Mouse (Mus musculus) neutrophil, adult 83 days (primary cell): ENCODE data around the gene Aqp5. TPM values are rescaled to one million over a fixed set of nuclear protein-coding genes. Genes with fewer than 3 reads are reported as not detected.

Experiments
- total RNA-seq, 2 experiments: library from RNA; stranded (reverse); gene quantifications; one replicate each; pipeline ENCODE4 v1.2.4; 2023

Aqp5 gene
- total RNA-seq: not detected

DNA sequence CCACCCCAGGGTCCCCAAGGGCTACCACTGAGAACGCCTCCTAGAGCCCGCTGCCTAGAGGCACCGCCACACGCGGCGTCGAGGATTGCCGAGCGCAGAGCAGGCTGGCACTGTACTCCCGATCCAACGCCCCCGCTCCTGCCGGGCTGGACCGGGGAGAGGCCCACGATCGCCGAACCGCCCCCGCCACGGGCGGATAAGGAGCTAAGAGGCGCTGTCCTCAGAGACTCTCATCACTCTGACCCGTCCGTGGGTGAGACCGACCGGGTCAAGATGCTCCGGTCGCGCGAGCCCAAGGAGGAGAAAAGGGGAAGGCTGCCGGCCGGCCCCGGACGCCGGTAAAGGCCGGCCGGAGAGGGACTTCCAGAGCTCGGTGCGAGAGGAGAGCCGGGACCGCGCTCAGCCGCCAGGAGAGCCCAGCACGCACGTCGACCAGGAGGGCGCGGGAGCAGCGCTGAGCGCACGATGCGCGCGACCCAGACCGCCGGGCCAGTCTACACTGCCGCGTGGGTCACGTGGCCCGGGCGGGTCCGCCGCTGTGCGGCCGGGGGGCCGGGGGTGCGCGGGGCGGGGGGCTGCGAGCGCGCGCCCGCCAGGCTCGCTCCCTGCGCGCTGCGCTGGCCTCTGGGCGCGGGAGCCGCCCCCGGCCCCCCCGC is at the start of gene Aqp5:
Aqp5 (plus strand) TSS at position 354 of the 656 bp plus-strand sequence.

DNA sequence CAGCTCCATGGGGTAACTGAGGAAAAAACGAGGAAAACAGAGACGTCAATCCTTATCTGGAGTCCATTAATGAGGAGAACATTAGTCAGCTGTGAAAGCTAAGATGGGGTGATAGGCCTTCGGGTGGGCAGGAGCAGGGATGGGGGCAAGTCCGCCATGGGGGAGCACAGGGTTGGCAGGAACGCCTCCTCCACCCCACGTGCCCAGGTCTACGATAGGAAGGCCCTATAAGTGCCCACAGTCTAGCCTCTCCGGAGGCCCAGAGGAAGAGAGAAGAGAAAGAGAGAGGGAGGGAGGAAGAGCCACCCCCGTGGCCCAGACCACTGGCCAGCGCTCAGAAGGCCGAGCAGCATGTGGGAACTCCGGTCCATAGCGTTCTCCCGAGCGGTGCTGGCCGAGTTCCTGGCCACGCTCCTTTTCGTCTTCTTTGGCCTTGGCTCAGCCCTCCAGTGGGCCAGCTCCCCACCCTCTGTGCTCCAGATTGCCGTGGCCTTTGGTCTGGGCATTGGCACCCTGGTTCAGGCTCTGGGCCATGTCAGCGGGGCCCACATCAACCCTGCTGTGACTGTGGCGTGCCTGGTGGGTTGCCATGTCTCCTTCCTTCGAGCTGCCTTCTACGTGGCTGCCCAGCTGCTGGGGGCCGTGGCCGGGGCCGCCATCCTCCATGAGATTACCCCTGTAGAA is 11.6 kb upstream of the Aqp5 start, which contains the start of gene Aqp2:
Aqp2 (plus strand) TSS at position 254 of the 684 bp plus-strand sequence.

DNA sequence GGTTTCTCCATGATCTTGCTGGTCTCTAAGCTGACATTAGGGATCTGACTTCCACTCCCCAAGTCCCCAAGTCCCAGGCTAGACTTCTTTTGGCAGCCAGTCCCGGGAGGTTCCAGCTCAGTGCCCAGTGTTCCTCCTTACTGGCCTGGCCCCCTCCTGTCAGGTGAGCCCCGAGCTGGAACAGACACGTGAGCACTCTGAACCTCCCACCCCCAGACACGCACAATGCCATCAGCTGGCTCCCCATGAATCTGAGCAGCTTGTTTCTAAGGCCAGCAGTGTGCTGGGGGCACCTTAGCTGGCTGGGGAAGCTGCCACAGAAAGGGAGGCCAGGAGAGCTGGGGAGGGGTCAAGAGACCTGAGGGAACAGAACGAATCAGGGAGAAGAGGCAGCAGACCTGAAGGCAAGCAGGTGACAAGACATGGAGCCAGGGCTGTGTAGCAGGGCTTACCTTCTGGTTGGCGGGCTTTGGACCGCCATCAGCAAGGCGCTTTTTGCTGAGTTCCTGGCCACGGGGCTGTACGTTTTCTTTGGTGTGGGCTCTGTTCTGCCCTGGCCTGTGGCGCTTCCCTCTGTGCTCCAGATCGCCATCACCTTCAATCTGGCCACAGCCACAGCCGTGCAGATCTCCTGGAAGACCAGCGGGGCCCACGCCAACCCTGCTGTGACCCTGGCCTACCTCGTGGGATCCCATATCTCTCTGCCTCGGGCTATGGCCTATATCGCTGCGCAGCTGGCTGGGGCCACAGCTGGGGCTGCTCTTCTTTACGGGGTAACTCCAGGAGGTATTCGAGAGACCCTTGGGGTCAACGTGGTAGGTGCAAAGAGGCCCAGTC is 10.6 kb downstream of the Aqp5 start, which contains the start of gene Aqp6:
Aqp6 (plus strand) TSS at position 415 of the 837 bp plus-strand sequence.

Other genes starting within 250 kb of the Aqp5 start
- gene Fmnl3, start 220.3 kb upstream of the Aqp5 start, total RNA-seq: 10 to 100 TPM; 43.9 to 48.0 TPM
- gene Tmbim6, start 197.9 kb upstream of the Aqp5 start, total RNA-seq: 100 to 1,000 TPM; 519 to 548 TPM
- 1 to 10 TPM; 1.7 to 2.9 TPM for gene Nckap5l, start 133.0 kb upstream of the Aqp5 start, total RNA-seq
- 1 to 10 TPM; 4.8 to 6.1 TPM for gene Bcdin3d, start 116.1 kb upstream of the Aqp5 start, total RNA-seq
- 1 to 10 TPM in 1 of 2 experiments, under 1 TPM in 1; 0.39 to 1.2 TPM for gene Faim2, start 62.6 kb upstream of the Aqp5 start, total RNA-seq
- not detected for gene Aqp2, start 11.7 kb upstream of the Aqp5 start, total RNA-seq
- gene Aqp6, start 10.6 kb downstream of the Aqp5 start, total RNA-seq: not detected
- gene Racgap1, start 60.9 kb downstream of the Aqp5 start, total RNA-seq: 10 to 100 TPM; 88.7 to 95.9 TPM
- under 1 TPM in 1 of 2 experiments, not detected in 1; 0.11 TPM for gene Asic1, start 79.6 kb downstream of the Aqp5 start, total RNA-seq
- gene Smarcd1, start 111.3 kb downstream of the Aqp5 start, total RNA-seq: 10 to 100 TPM; 16.6 to 18.7 TPM
- gene Gm17349, start 114.7 kb downstream of the Aqp5 start, total RNA-seq: 1 to 10 TPM in 1 of 2 experiments, not detected in 1; 1.6 TPM
- under 1 TPM in 1 of 2 experiments, not detected in 1; 0.15 TPM for gene Gpd1, start 126.7 kb downstream of the Aqp5 start, total RNA-seq
- gene Cox14, start 134.8 kb downstream of the Aqp5 start, total RNA-seq: 10 to 100 TPM; 44.6 to 46.1 TPM
- gene Cers5, start 182.1 kb downstream of the Aqp5 start, total RNA-seq: 10 to 100 TPM; 22.5 to 31.1 TPM